Mouse (Mus musculus): ENCODE measurements around the gene Col24a1.

DNA sequence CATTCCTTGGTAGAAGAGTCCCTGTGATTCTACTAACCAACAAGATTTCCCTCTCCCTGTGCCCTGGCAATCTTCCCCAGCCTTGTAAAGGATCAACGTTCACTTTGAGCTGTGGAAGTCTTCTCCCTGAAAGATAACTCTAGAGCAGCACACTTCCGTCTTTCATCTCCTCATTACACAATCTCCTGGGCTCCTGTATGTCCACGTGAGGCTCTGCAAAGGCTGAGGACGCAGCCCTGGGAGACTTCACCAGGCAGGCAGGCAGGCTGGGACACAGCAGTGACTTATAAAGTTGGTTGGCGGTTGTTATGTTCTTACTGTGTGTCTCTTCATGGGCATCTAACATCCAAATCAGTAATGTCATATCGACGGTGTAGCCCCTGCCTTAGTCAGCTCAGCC is 170.1 kb downstream of the Col24a1 start:
- no peak for TF ChIP-seq EP300 (IDR thresholded peaks at IDR 0.05; ENCODE audit: low read depth)
- no peak for TF ChIP-seq CTCF (IDR thresholded peaks at IDR 0.05; ENCODE audit: low read depth)
